In the genomic region with DNA sequence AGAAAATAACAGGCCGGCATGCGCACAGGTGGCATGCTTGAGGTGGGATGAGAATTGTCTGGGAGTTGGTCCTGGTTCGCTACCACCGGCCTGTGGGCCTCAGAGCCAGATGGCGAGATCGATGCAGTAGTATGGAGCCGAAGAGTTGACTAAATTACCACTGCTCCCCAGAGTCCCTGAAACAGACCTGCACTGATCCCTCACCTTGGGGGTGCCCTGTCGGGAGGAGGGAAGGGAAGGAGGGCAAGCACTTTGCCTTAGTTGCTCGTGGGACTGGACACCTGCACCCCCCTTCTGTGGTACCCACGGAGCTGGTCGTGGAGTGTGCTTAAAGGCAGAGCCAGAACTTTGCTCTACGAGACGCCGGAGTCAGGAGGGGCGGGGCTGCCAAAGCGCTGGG, we compare ENCODE assay signal across 18 mouse cellular contexts. TPM values are rescaled to one million over a fixed set of nuclear protein-coding genes. Genes with fewer than 3 reads are reported as not detected.
DNase-seq lines count a peak whose midpoint lies in the region; ATAC-seq and TF ChIP-seq lines count a peak whose summit lies in the region.
"Not testable (repeated sequence)": the region's sequence is repeated elsewhere in the genome, so short reads cannot be mapped to it uniquely, and the experiment has no call there.
"Had no signal": no experiment of that assay in that cellular context is flagged by ENCODE, and none has a peak within 500 bp of the region (broad histone marks: within the 10 kb centered on the region; RNA-seq: fewer than 3 reads in every experiment).

No protein-coding gene starts in this region.

- not testable (repeated sequence) for DNase-seq in intestine, embryonic 14.5 days (ENCODE audit: low spot score); liver, postnatal 0 days; midbrain, embryonic 11.5 days (ENCODE audit: low spot score, missing footprints); stomach, postnatal 0 days (ENCODE audit: low spot score)

- peaks cover 54% of the 10 kb centered on the region for H3K9me3 ChIP-seq in forebrain, embryonic 13.5 days (replicated peaks)
- peaks cover 18% of the 10 kb centered on the region for H3K9me3 ChIP-seq in heart, embryonic 13.5 days
- H3K9me3 ChIP-seq in intestine, embryonic 14.5 days (ENCODE audit: control insufficient read depth, low read length); liver, postnatal 0 days (ENCODE audit: low read length); stomach, postnatal 0 days (ENCODE audit: control insufficient read depth, low read length): not testable (repeated sequence)
- H3K9me3 ChIP-seq in limb, embryonic 12.5 days = peaks cover 22% of the 10 kb centered on the region
- H3K9me3 ChIP-seq in midbrain, embryonic 11.5 days (ENCODE audit: control insufficient read depth, low read length) = peaks cover 14% of the 10 kb centered on the region; the same call in 1 of the 2 replicates

- H3K4me2 ChIP-seq in forebrain, embryonic 13.5 days; heart, embryonic 13.5 days; intestine, embryonic 14.5 days (ENCODE audit: low read length); limb, embryonic 12.5 days; liver, postnatal 0 days (ENCODE audit: low read depth, low read length); midbrain, embryonic 11.5 days; stomach, postnatal 0 days (replicated peaks; ENCODE audit: low read depth): not testable (repeated sequence)

- 91% methylated on average over 14 of the region's 16 CpGs for WGBS in forebrain, embryonic 13.5 days
- 75% methylated on average over 13 of the region's 16 CpGs for WGBS in heart, embryonic 13.5 days
- WGBS in intestine, embryonic 14.5 days = 80% methylated on average over 12 of the region's 16 CpGs
- 86% methylated on average over 13 of the region's 16 CpGs for WGBS in limb, embryonic 12.5 days
- 77% methylated on average over 11 of the region's 16 CpGs for WGBS in liver, postnatal 0 days (ENCODE audit: insufficient replicate concordance)
- 83% methylated on average over 11 of the region's 16 CpGs for WGBS in midbrain, embryonic 11.5 days
- 88% methylated on average over 11 of the region's 16 CpGs for WGBS in stomach, postnatal 0 days

- H3K27ac ChIP-seq in forebrain, embryonic 13.5 days; heart, embryonic 13.5 days (replicated peaks); intestine, embryonic 14.5 days (ENCODE audit: low read depth); limb, embryonic 12.5 days; liver, postnatal 0 days (ENCODE audit: low read depth); midbrain, embryonic 11.5 days (ENCODE audit: low read depth, low read length); stomach, postnatal 0 days (replicated peaks): not testable (repeated sequence)

- ATAC-seq in cerebellum, adult (ENCODE audit: insufficient number of reproducible peaks, low FRiP score, low TSS enrichment) = peak; percentile 74; the same call in 1 of the 2 replicates
- 0 out of 2 replicates have a peak, but pooled peaks have one; percentile 43 for ATAC-seq in forebrain, embryonic 13.5 days
- ATAC-seq in heart, embryonic 13.5 days (ENCODE audit: extremely low read depth, insufficient number of reproducible peaks, low FRiP score, low TSS enrichment) = peak; percentile 42; the same call in 1 of the 2 replicates
- 0 out of 2 replicates have a peak, but pooled peaks have one; percentile 40 for ATAC-seq in intestine, embryonic 14.5 days (replicated peaks; ENCODE audit: low FRiP score, low TSS enrichment, low read depth)
- ATAC-seq in limb, embryonic 12.5 days (ENCODE audit: insufficient number of reproducible peaks, insufficient read depth, low FRiP score, low TSS enrichment, low read depth) = 0 out of 2 replicates have a peak, but pooled peaks have one; percentile 52
- peak; percentile 21; the same call in 1 of the 2 replicates for ATAC-seq in liver, postnatal 0 days
- ATAC-seq in midbrain, embryonic 11.5 days (ENCODE audit: low FRiP score) = peak; percentile 67
- ATAC-seq in stomach, postnatal 0 days (ENCODE audit: low FRiP score, low TSS enrichment) = peak; percentile 53; the same call in 1 of the 2 replicates

- TF ChIP-seq EP300 in liver, postnatal 0 days (IDR thresholded peaks at IDR 0.05; ENCODE audit: low read depth); stomach, postnatal 0 days (optimal IDR thresholded peaks at IDR 0.05): not testable (repeated sequence)

- not testable (repeated sequence) for H3K27me3 ChIP-seq in forebrain, embryonic 13.5 days; heart, embryonic 13.5 days (replicated peaks); intestine, embryonic 14.5 days (replicated peaks; ENCODE audit: control insufficient read depth, insufficient read depth, low read length); limb, embryonic 12.5 days; liver, postnatal 0 days (ENCODE audit: insufficient read depth, low read length); midbrain, embryonic 11.5 days (ENCODE audit: control insufficient read depth, insufficient read depth, low read length); stomach, postnatal 0 days (ENCODE audit: control insufficient read depth, insufficient read depth, low read length)

- H3K4me1 ChIP-seq in forebrain, embryonic 13.5 days; heart, embryonic 13.5 days; intestine, embryonic 14.5 days (replicated peaks; ENCODE audit: control insufficient read depth, insufficient read depth, low read length); limb, embryonic 12.5 days (replicated peaks); liver, postnatal 0 days (ENCODE audit: insufficient read depth); midbrain, embryonic 11.5 days (ENCODE audit: control insufficient read depth, insufficient read depth, low read length); stomach, postnatal 0 days (replicated peaks; ENCODE audit: control insufficient read depth, insufficient read depth): not testable (repeated sequence)

- H3K9ac ChIP-seq in forebrain, embryonic 13.5 days; heart, embryonic 13.5 days; intestine, embryonic 14.5 days (ENCODE audit: low read length); limb, embryonic 12.5 days (replicated peaks); liver, postnatal 0 days (replicated peaks); midbrain, embryonic 11.5 days (ENCODE audit: low read length); stomach, postnatal 0 days (ENCODE audit: low read length): not testable (repeated sequence)

- TF ChIP-seq CTCF in liver, postnatal 0 days (IDR thresholded peaks at IDR 0.05; ENCODE audit: low read depth); stomach, postnatal 0 days (IDR thresholded peaks at IDR 0.05; ENCODE audit: low read depth): not testable (repeated sequence)

- not testable (repeated sequence) for H3K4me3 ChIP-seq in forebrain, embryonic 13.5 days; heart, embryonic 13.5 days; intestine, embryonic 14.5 days (ENCODE audit: low read depth, low read length); limb, embryonic 12.5 days (replicated peaks); liver, postnatal 0 days (ENCODE audit: low read depth, low read length); midbrain, embryonic 11.5 days (ENCODE audit: low read depth, low read length); stomach, postnatal 0 days (ENCODE audit: low read depth, low read length)

- H3K36me3 ChIP-seq in forebrain, embryonic 13.5 days (ENCODE audit: poor library complexity, severe bottlenecking); heart, embryonic 13.5 days; intestine, embryonic 14.5 days (ENCODE audit: control insufficient read depth, insufficient read depth, low read length); limb, embryonic 12.5 days; liver, postnatal 0 days (replicated peaks; ENCODE audit: insufficient read depth, low read length); midbrain, embryonic 11.5 days (ENCODE audit: control insufficient read depth, insufficient read depth, low read length); stomach, postnatal 0 days (ENCODE audit: control insufficient read depth, insufficient read depth, low read length): not testable (repeated sequence)

RNA-seq across cellular contexts. Expression of gene Gm13124, which starts 21.3 kb away (rescaled TPM):
- not detected in 2 replicates for polyA plus RNA-seq in forebrain, embryonic 13.5 days (2015; fragmentation: Nextera tagmentation; extraction: Ambion mirVana)
- not detected in 2 replicates for polyA plus RNA-seq in heart, embryonic 13.5 days (2015; fragmentation: Nextera tagmentation; extraction: Ambion mirVana)
- not detected in 2 replicates for polyA plus RNA-seq in intestine, embryonic 14.5 days (2014; fragmentation: Nextera tagmentation; extraction: Ambion mirVana)
- polyA plus RNA-seq in limb, embryonic 12.5 days (2016; fragmentation: Nextera tagmentation; extraction: Ambion mirVana) = not detected in 2 replicates
- not detected in 2 replicates for polyA plus RNA-seq in liver, postnatal 0 days (2015; fragmentation: Nextera tagmentation; extraction: Ambion mirVana)
- polyA plus RNA-seq in midbrain, embryonic 11.5 days (2014; fragmentation: Nextera tagmentation; extraction: Ambion mirVana) = not detected in 2 replicates
- not detected in 2 replicates for polyA plus RNA-seq in stomach, postnatal 0 days (2015; fragmentation: Nextera tagmentation; extraction: Ambion mirVana)
- polyA plus RNA-seq: activated CD4-positive, CD25-positive, alpha-beta regulatory T cell, adult 4 months; embryonic facial prominence, embryonic 12.5 days; erythroblast, embryonic 14.5 days; hindbrain, embryonic 13.5 days; limb, embryonic 11.5 days; liver, embryonic 16.5 days; midbrain, postnatal 0 days; small intestine, adult 2 months; stomach, embryonic 16.5 days; thymus, adult 2 months had no signal

RNA-seq across cellular contexts. Expression of gene Aadacl4, which starts 27.3 kb away (rescaled TPM):
- not detected in 2 replicates for polyA plus RNA-seq in forebrain, embryonic 13.5 days (2015; fragmentation: Nextera tagmentation; extraction: Ambion mirVana)
- polyA plus RNA-seq in heart, embryonic 13.5 days (2015; fragmentation: Nextera tagmentation; extraction: Ambion mirVana) = not detected in 2 replicates
- not detected in 2 replicates for polyA plus RNA-seq in intestine, embryonic 14.5 days (2014; fragmentation: Nextera tagmentation; extraction: Ambion mirVana)
- polyA plus RNA-seq in limb, embryonic 12.5 days (2016; fragmentation: Nextera tagmentation; extraction: Ambion mirVana) = not detected in 2 replicates
- not detected in 2 replicates for polyA plus RNA-seq in liver, postnatal 0 days (2015; fragmentation: Nextera tagmentation; extraction: Ambion mirVana)
- polyA plus RNA-seq in midbrain, embryonic 11.5 days (2014; fragmentation: Nextera tagmentation; extraction: Ambion mirVana) = not detected in 2 replicates
- polyA plus RNA-seq in stomach, postnatal 0 days (2015; fragmentation: Nextera tagmentation; extraction: Ambion mirVana) = not detected in 2 replicates
- polyA plus RNA-seq: activated CD4-positive, CD25-positive, alpha-beta regulatory T cell, adult 4 months; embryonic facial prominence, embryonic 12.5 days; erythroblast, embryonic 14.5 days; hindbrain, embryonic 13.5 days; limb, embryonic 11.5 days; liver, embryonic 16.5 days; midbrain, postnatal 0 days; small intestine, adult 2 months; stomach, embryonic 16.5 days; thymus, adult 2 months had no signal

Comparison
In these comparisons a context has a peak if more than half of its experiments do, and no peak if none do; other contexts are left out.
1. ATAC-seq: peak in every context shown above with its lines; median percentile 74 in cerebellum, adult; 67 in midbrain, embryonic 11.5 days; 53 in stomach, postnatal 0 days; 52 in limb, embryonic 12.5 days; 43 in forebrain, embryonic 13.5 days; 42 in heart, embryonic 13.5 days; 40 in intestine, embryonic 14.5 days; 21 in liver, postnatal 0 days.